Mouse (Mus musculus) megakaryocyte-erythroid progenitor cell, adult 5-6 weeks (primary cell): ENCODE results near the gene Col4a1. TPM values are rescaled to one million over a fixed set of nuclear protein-coding genes. Genes with fewer than 3 reads are reported as not detected.
A peak's percentile ranks its signal among the peaks of the same experiment; 100 is the strongest.

Experiments used
- ATAC-seq: replicated peaks from 2 replicates; pipeline ENCODE4 v1.8.0; 2016; ENCODE audit warnings: mild to moderate bottlenecking, inconsistent platforms; ENCODE audit not compliant: severe bottlenecking, poor library complexity, low FRiP score, low TSS enrichment
- total RNA-seq, 2 experiments: library from RNA; stranded (forward) in 1 of 2; stranded (reverse) in 1 of 2; fragments of 200-1000, 215-1000 nt in 1 of 2; fragments of >200 nt in 1 of 2; fragmentation: Nextera tagmentation in 1 of 2; gene quantifications; 2 replicates each; pipeline ENCODE4 v1.2.3; 2014 to 2017

Gene Col4a1
- total RNA-seq (2014; fragmentation: Nextera tagmentation) (not detected in 2 replicates), total RNA-seq (2017) (0.34 TPM in 1 of 2 replicates, not detected in the other)

DNA sequence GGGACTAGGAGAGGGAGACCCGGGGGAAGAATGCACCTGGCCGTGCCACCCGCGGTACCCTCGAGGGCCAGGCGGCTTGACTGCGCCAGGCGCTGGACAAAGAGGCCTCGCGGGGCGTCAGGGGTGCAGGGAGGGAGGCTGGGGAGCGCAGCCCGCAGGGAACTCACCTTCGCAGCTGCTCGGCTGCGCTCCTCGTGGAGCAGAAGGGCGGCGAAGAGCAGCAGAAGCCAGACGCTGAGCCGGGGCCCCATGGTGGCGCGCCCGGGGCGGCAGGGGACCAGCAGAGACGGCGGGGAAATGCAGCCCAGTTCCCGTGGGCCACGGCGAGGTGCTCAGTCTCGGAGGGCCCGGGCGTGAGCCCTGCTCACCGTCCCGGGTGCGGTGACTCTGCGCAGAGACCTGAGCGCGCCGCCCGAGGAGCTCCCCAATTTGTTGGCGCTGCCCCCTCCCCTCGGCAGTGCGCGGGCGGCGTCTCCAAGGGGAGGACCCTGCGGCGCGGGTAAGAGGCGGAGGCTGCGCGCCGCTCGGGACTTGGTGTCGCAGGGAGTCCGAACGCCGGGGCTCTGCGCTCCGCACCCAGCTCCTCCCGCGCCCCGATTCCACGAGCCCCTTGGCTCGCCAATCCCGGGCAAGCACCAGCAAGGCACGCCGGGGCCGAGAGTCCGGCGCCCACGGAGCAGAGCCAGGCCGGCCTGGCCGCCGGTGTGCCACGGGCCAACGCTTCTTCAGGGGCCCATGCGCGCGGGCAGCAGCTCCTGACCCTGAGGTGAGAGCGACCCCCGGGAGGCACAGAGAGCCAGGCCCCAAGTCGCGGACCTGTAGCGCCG, at the start of gene Col4a1, which contains the start of gene Col4a2:
Col4a1 (minus strand) TSS at position 478 of the 827 bp plus-strand sequence.
Col4a2 (plus strand) TSS at position 457 of the 827 bp plus-strand sequence.
- no peak for ATAC-seq

DNA sequence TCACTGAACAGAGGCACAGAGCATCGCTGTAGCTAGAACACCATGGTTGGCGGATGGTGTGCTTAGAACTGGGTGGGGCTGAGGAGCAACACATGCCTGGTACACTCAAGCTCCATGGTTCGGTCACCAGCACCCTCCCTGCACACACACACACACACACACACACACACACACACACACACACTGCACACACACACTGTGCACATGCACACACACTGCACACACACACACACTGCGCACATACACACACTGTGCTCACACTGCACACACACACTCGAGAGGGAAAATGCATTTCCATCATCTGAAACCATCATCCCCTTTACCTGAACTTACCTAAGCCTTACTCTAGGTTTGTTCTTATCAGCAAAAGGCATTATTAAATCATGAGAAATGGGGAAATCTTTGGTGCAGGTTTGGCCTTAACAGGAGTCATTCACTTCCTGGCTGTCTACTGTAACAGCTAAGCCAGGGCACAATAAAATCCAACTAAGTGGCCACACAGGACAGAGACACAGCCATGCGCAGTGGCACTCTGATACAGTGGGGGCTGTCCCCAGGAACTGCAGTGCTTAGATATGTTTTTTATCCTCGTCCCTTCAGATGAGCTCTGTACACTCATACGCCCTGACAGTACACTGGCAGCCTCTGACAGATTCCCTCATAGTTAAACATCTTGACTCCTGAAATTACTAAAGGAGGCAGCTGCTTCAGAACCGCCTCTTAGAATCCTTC, 49.1 kb upstream of the Col4a1 start:
- no peak for ATAC-seq

DNA sequence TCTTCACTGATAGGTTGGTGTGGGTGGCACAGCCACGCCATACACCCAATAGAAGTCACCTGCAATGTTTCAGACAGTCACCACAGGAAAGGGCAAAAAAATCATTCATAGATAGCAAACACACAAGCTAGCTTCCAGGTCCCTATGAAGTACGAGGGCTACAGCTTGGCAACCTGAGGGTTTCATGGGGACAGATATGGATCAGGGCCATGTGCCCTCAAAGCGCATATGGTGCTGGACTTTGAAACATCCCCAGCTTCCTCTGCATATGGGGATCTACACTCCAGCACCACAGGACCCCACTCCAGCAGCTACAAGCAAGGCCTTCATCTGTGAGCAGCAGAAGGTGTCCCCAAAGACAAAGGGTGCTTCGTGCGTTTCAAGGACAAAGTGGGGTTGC, 47.2 kb upstream of the Col4a1 start:
- ATAC-seq = no peak

DNA sequence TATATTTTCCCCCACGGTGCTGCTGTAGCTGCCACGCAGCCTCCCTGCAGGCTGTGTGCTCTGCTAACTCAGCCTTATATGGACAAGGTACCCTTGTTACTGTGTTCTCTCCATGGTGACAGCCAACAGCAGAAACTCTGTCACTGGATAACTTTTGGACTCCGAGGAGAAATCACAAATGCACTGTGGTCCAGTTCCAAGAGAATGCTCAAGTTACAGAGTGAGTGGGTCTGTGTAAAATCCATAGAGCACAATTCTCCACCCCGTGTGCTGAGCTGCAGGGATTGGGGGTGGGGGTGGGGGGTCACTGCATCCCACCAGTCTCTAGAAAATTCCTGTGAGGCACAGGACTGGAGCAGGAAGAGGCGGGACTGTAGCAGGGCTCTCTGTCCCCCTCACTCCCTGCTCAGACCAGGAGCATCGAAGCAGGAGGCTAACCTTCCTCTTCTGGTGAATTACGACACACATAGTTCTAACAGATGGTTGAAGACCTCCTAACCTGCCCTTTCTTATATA, 45.4 kb upstream of the Col4a1 start:
- no peak for ATAC-seq

DNA sequence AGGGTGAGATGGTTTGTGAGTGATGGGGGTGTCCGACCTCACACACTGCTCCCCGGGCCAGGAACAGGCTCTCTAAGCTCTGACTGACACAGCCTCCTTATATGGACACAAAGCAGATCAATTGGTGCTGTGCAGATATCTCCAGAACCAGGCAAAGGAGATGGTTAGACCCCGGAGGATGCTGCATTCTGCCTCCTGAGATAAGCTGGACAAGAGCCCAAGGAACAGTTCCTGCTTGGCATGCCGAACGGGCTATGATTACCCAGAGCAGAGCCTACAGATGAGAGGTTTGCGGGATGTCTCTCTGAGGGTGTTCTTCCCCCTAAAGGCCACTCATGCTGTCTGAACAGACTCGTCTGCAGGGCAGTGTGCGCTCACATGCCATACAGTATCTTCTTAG, 44.1 kb upstream of the Col4a1 start:
- ATAC-seq = peak; percentile 77

DNA sequence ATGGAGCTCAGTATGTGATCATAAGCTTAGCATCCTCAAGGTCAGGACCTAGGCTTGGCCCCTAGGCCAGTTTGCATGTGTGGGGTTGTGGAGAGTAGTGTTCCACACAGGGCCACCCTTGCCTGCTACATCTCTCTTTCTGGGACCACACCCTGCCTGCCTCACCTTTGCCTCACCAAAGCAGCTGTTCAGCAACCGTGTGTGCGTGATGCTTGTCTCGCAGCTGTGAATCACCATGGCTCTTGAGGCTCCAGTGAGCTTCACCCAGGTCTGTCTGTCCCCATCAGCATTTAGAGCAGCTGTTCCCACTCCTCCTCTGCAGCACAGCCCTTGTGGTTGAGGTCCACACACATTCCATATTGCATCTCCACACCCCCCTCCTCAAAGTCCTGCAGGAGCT, 43.3 kb upstream of the Col4a1 start:
- no peak for ATAC-seq

DNA sequence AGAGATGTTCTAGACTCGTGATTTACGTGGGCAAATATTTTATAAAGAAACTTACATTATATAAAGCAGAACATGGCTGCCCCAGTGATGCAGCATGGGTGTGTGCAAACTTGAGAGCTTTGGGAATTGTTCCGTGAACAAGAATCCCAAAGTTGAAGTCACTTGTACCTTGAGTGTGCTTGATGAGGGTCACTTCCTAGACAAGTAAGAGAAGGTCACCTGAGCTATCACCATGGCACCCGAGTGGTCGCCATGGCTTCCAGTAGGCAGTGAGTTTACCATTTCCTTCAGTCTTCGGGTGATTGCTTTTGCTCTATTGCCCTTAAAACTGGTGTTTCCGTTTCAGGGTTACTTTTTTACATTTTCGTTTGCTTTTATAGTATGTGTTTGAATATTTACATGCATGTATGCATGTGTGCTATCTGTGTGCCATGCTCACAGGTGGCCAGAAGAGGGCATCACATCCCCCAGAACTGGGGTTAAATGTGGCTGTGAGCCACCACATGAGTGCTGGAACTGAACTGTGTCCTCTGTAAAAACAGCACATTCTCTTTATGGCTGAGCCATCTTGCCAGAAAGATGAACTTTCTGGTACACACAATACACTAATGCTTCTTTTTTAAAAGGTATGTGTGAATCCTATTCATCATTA, 42.3 kb upstream of the Col4a1 start:
- no peak for ATAC-seq

DNA sequence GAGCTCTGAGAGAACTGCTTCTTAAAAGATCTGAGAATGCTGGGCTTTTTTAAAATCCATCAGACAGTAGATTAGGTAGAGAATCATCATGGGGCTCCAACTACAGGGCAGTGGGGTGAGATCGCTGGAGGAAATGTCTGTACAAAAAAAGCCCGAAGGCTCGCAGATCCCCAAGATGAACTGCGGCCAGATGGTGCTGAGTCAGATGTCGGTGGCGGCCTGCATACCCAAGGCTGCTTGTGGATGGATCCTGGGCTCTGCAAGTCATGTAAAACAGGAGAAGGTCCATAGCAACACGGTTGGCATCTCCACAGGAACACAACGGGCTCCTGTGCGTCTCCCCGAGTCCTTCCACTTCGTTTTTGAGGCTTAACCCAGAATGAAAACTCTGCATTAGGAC, 39.9 kb upstream of the Col4a1 start:
- ATAC-seq = no peak

DNA sequence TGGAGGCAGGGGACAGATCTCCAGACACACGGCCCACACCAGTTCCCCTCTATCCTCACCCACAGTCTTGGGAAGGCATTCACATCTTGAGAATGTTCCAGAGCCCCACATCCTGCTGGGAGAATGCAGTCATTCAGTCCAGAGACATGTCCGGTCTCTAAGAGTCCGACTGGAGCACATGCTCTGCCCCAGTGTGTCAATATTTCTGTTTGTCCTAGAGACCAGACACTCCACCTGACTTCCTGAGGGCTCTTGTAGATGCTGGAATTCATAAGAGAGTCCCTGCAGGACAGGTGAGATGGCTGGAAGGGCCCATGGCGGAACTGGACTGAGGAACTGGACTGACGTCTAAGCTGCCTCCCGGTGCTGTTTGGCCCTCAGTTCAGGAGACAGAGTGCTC, 38.7 kb upstream of the Col4a1 start:
- no peak for ATAC-seq

DNA sequence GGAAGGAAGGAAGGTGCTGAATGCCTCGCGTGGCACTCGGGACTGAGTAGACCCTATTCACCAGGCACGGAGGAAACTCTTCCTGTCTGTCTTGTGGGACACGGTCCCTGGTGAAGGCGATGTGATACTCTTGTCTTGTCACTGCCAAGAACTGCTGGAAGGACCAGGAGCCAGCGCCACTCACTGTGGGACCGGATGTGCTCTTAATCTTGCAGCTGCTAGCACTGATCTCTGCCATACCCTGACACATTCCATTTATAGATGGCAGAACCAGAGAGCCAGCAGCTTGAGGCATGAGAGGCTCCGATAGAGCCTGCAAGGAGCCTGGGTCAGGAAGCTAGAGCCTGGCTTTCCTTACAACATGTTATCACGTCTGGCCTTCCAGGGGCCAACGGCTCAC, 36.0 kb upstream of the Col4a1 start:
- no peak for ATAC-seq

DNA sequence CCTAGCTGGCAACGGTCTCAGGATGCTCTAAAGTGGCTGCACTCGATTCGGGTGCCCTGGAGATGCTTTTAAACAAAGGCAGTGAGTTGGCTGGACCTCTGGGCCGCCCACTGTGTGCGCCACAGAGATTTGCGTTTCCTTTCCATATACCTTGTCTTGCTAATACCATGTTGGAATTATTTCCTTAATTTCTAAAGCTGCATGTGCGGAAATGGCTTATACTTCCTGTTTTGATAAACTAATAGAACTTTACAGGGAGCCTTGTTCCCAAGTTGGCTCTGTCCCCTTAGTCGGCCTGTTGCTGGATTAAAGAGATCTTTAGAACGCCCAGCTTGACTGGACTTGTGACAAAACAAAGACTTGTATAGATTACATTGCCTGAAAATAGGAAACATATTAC, 35.1 kb upstream of the Col4a1 start:
- ATAC-seq = no peak

DNA sequence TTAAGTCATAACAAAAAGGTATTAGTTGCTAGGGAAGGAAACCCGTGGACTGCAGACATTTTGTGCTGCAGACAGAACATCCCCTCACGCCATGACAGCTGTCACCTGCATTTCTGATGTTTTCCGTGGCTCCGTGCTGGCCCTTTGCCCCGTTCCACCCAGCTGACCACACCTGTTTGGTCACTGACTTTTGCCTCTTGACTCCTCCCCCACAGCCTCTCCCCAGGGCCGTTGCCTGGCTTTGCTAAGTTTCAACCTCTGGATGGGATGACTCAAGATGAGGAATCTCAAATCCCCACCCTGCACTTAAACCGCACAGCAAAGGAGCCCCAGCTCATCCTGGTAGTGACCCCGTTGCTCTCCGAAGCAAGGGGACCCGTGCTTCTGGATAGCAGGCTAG, 33.6 kb upstream of the Col4a1 start:
- no peak for ATAC-seq

DNA sequence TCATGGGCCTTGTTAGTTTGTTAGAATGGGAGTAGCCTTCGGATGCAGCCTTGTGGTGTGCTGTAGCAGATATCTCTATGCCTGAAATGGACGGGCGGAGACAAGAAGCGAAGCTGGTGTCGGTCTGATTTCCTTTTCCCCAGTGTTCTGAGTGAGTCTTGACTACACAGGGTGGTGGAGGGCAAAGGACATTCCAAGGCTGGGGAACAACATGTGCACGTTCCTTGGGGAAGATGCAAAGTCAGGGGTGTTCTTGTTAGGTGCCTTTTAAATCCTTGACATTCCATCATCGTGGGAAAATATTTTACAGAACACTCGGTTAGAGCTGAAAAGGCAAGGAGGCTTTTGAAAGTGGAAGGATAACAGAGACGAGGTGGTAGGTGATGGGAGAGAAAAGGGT, 31.8 kb upstream of the Col4a1 start:
- ATAC-seq = no peak

DNA sequence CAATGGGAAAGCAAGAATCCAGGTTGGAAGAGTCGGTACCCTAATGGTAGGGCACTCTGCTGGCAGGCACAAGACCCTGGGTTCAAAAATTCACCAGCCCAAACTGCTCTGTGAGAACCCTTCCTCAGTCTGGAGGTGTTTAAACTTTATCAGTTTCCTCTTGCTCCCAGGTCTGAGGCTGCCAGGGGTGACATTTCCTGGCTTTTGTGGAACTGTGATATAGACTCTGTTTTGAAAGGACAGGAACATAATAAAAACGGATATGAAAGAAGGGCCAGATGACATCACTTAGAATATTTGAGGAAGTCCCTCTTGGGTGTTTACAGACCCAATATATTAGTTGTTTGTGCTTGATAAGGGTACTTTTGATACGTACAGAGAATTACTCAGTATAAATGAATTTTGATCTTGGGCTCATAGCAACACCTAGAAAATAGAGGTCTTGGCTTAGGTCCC, 28.5 kb upstream of the Col4a1 start:
- ATAC-seq = no peak

DNA sequence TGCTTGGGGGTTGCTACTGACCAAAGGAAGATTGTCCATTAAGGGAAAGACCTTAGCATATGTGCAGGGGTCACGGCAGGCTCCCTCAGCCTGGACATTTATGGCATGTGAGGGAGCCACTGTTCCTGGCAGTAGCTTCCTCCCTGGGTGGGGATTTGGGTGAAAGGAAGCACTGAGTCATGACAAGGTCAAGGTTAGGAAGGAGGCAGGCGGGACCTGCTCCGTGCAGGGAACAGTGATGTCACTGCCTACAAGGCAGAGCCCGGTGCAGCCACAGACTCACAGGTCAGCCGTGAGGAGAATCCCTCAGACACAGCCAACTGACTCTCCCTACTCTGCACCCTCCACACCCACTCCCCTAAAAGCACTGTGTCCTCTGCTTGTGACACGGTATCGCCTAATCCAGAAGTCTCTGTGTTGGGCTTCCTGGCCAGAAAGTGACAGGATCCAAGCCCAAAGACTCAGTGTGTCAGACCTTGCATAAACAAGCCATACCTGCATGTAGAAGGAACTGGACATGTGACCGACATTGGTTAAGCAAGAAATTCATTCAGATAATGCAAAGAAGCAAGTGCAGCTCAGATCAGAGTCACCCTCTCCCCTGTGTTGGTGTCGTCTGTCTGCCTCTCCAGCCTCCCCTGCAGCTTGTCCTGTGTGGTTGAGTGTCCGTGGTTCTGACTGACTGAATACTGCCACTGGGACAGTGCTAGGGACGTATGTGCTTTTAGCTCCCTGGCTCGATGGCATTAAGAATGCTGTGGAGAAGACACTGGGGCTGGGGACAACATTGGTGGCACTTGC, 27.9 kb upstream of the Col4a1 start:
- no peak for ATAC-seq

DNA sequence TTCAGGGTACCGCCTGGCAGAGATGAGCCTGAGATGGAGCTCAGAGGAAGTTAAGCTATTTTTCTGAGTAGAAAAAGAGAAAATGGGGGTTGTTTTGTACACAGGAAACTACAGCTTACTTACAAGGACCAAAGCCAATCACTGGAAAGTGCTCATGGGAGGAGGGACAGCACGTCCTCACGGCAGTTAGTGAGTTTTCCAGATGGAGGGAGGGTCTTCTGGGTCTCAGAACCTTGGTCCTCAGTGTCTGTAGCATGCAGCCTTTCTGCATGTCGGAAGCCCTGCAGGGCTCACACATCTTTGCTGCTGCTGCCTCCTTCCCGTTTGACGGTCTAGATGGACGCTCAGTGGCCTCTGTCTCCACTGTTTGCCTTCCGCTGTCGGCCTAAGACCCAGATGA, 25.9 kb upstream of the Col4a1 start:
- ATAC-seq = no peak

DNA sequence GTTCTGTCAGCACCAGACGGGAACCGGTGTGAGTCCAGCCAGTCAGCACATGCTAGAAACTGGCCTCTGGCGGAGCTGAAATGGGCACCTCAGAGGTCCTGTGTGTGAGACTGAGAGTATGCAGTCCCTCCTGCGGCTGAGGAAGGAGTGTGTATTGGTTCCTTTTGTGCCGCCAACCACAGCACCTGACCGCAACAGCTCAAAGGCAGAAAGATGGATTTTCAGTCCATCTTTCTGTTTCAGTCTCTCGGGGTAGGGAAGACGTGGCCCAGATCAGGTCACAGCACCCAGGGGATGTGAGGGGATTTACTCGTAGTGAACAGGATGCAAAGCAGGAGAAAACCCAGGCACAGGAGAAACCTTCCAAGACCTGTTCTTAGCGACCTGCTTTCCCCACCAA, 25.0 kb upstream of the Col4a1 start:
- ATAC-seq = no peak

DNA sequence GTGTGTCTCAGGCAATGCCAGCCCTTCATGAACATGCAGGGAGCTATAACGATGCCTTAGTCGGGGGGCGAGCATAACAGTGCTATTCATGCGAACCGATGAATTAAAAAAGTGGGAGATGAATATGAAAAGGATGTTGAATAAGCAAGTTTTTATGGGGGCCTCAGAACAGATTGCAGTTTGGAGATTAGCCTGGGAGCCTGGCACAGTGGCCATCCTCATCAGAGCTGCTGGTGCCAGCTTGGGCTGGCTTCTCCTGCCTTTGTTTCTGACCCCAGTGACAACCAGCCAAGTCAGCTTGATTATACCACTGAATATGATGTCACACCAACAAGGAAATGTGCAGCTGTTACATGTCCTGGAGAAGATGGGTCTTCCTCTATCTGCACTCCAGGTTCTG, 23.7 kb upstream of the Col4a1 start:
- ATAC-seq = no peak

DNA sequence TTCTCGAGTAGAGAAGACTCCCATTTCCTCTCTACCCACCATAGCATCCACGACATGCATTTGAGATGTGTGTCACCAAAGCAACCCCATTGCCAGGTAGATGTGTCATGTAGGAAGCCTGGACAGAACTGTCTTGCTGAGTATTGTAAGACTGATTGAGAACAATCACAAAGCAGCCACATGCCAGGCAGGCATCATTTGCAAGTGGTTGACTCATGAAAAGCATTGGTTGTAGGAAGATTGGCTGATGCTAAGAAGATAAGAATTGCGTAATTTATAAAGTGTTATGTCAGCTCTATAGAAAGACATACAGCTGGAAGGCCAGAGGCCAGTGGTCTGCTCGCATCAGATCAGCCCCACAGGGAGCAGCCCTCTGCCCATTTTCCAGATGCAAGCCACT, 22.6 kb upstream of the Col4a1 start:
- no peak for ATAC-seq
